Mouse (Mus musculus) stomach, postnatal 0 days (tissue): ENCODE measurements around the gene Cntf.

ENCODE experiments used
- CTCF ChIP-seq: IDR thresholded peaks from 2 replicates; pipeline ENCODE4 v1.5.1; 2016; ENCODE audit warnings: antibody characterized with exemption, low read depth, mild to moderate bottlenecking, moderate library complexity
- EP300 ChIP-seq: optimal IDR thresholded peaks from 2 replicates; pipeline ENCODE3; 2016; ENCODE audit warnings: antibody characterized with exemption

GRCm38 (mm10) chr19:12800621-12801020 lies 35.2 kb upstream of the Cntf start:
- TF ChIP-seq EP300 (no peak), CTCF (no peak)
